Mouse (Mus musculus) C2C12 (cell line): ENCODE measurements around the gene Trappc3. TPM values are rescaled to one million over a fixed set of nuclear protein-coding genes. Genes with fewer than 3 reads are reported as not detected.
A peak's percentile ranks its signal among the peaks of the same experiment; 100 is the strongest.
"Not testable (repeated sequence)": the region's sequence is repeated elsewhere in the genome, so short reads cannot be mapped to it uniquely, and the experiment has no call there.

Experiments used
- H3K27me3 ChIP-seq: one replicate; pipeline ENCODE4 v1.6.1; 2011; ENCODE audit not compliant: control insufficient read depth, insufficient read depth, insufficient read length
- H3K36me3 ChIP-seq: one replicate; pipeline ENCODE4 v1.6.1; 2011; ENCODE audit not compliant: control insufficient read depth, insufficient read depth
- H3K4me3 ChIP-seq: one replicate; pipeline ENCODE4 v1.5.1; 2011; ENCODE audit warnings: mild to moderate bottlenecking, control low read depth; ENCODE audit not compliant: poor library complexity, insufficient read depth, severe bottlenecking
- H3K79me2 ChIP-seq: one replicate; pipeline ENCODE4 v1.6.1; 2011; ENCODE audit not compliant: control insufficient read depth, insufficient read depth
- H3K79me3 ChIP-seq: one replicate; pipeline ENCODE4 v1.6.1; 2011; ENCODE audit warnings: low read depth, control low read depth
- H3ac ChIP-seq: one replicate; pipeline ENCODE3; 2011; ENCODE audit warnings: low read depth; ENCODE audit not compliant: control insufficient read depth, insufficient read length
- CEBPB ChIP-seq: IDR thresholded peaks from one replicate; pipeline ENCODE4 v1.6.1; 2011; ENCODE audit warnings: low read depth, mild to moderate bottlenecking, control low read depth, moderate library complexity
- CTCF ChIP-seq: IDR thresholded peaks from one replicate; pipeline ENCODE4 v1.5.1; 2011; ENCODE audit not compliant: control insufficient read depth, insufficient read depth, insufficient read length
- FOSL1 ChIP-seq: IDR thresholded peaks from one replicate; pipeline ENCODE4 v1.8.0; 2011; ENCODE audit warnings: mild to moderate bottlenecking, low read length; ENCODE audit not compliant: poor library complexity, insufficient read depth, severe bottlenecking
- MAX ChIP-seq: IDR thresholded peaks from one replicate; pipeline ENCODE4 v1.6.1; 2011; ENCODE audit warnings: mild to moderate bottlenecking, control low read depth
- MYOD1 ChIP-seq: IDR thresholded peaks from one replicate; pipeline ENCODE4 v1.6.1; 2011; ENCODE audit warnings: low read depth; ENCODE audit not compliant: control insufficient read depth, insufficient read length
- MYOG ChIP-seq: IDR thresholded peaks from one replicate; pipeline ENCODE4 v1.6.1; 2011; ENCODE audit not compliant: control insufficient read depth, insufficient read length; ENCODE audit errors: extremely low read depth
- USF1 ChIP-seq: IDR thresholded peaks from one replicate; pipeline ENCODE4 v1.6.1; 2011; ENCODE audit warnings: low read depth, mild to moderate bottlenecking, control low read depth, moderate library complexity
- long read RNA-seq, 2 experiments: library from polyadenylated mRNA; unstranded; transcript quantifications; one replicate each; pipeline ENCODE4 v2.0.0; 2019 to 2020
- polyA plus RNA-seq: library from polyadenylated mRNA; unstranded; fragments of >200 nt; fragmentation: generic; extraction: Trizol; gene quantifications from one replicate; pipeline ENCODE4 v1.2.1, GENCODE M21; 2012; ENCODE audit warnings: missing spikeins

The Trappc3 gene
- polyA plus RNA-seq, result 110 TPM
- long read RNA-seq, experiment 1, transcript Trappc3-201 (5 exons, 1,336 nt), result major isoform, 68 of 82 reads
- long read RNA-seq, experiment 1, partial matches to known transcripts, result 8 of 82 reads
- long read RNA-seq, experiment 1, other reads (novel, unspliced or antisense), result 6 of 82 reads
- long read RNA-seq, experiment 2, transcript Trappc3-201 (5 exons, 1,336 nt), result major isoform, 91 of 95 reads
- long read RNA-seq, experiment 2, partial matches to known transcripts, result 0 of 95 reads
- long read RNA-seq, experiment 2, other reads (novel, unspliced or antisense), result 4 of 95 reads

- TF ChIP-seq MYOG (no peak), USF1 (no peak), CTCF (peak; percentile 96), FOSL1 (no peak), MAX (peak; percentile 86)
- Histone ChIP-seq H3K36me3 (peaks cover 3% of the 10 kb centered on the region), H3K4me3 (peak within 1 kb of the TSS; percentile 78)
Measured at GRCm38 (mm10) chr4:126262119-126262807, at the start of gene Trappc3. TSS of gene Trappc3 (plus strand) at chr4:126262325.

GRCm38 (mm10) chr4:126217771-126218170 lies 44.4 kb upstream of the Trappc3 start:
- no peaks in the 10 kb centered on the region for H3K27me3 ChIP-seq
- H3K79me2 ChIP-seq, result no peaks in the 10 kb centered on the region
- H3K79me3 ChIP-seq, result no peaks in the 10 kb centered on the region
- TF ChIP-seq CEBPB (no peak), MYOD1 (no peak)
- H3K36me3 ChIP-seq, result no peaks in the 10 kb centered on the region
- no peak overlapping the region for H3ac ChIP-seq
- no peak overlapping the region for H3K4me3 ChIP-seq

More at GRCm38 (mm10) chr4:126262119-126262807, at the start of gene Trappc3:
- peaks cover 54% of the 10 kb centered on the region for H3K79me2 ChIP-seq
- H3K79me3 ChIP-seq, result peaks cover 25% of the 10 kb centered on the region
- H3K27me3 ChIP-seq, result no peaks in the 10 kb centered on the region
- H3ac ChIP-seq, result peak within 1 kb of the TSS; percentile 95

GRCm38 (mm10) chr4:126219540-126219939 lies 42.6 kb upstream of the Trappc3 start:
- H3K79me2 ChIP-seq, H3K36me3 ChIP-seq, H3K79me3 ChIP-seq, H3ac ChIP-seq, H3K4me3 ChIP-seq, H3K27me3 ChIP-seq: not testable (repeated sequence)

GRCm38 (mm10) chr4:126220045-126220444 lies 42.1 kb upstream of the Trappc3 start:
- Histone ChIP-seq H3K79me3 (no peaks in the 10 kb centered on the region), H3K79me2 (no peaks in the 10 kb centered on the region), H3K36me3 (no peaks in the 10 kb centered on the region), H3K4me3 (no peak overlapping the region), H3ac (no peak overlapping the region), H3K27me3 (no peaks in the 10 kb centered on the region)
- no peak for TF ChIP-seq CEBPB
- no peak for TF ChIP-seq MAX
- TF ChIP-seq MYOD1, result no peak
- TF ChIP-seq MYOG, result no peak
- TF ChIP-seq USF1, result no peak
- no peak for TF ChIP-seq FOSL1
- no peak for TF ChIP-seq CTCF

- no peaks in the 10 kb centered on the region for H3K36me3 ChIP-seq
- no peak overlapping the region for H3ac ChIP-seq
- H3K27me3 ChIP-seq, result no peaks in the 10 kb centered on the region
- H3K79me3 ChIP-seq, result no peaks in the 10 kb centered on the region
- H3K79me2 ChIP-seq, result no peaks in the 10 kb centered on the region
- no peak overlapping the region for H3K4me3 ChIP-seq
- TF ChIP-seq CTCF (no peak), MAX (no peak), MYOG (no peak), CEBPB (no peak), USF1 (no peak), MYOD1 (no peak), FOSL1 (no peak)
Measured at GRCm38 (mm10) chr4:126222631-126223030, 39.5 kb upstream of the Trappc3 start.

- Histone ChIP-seq H3K4me3 (no peak overlapping the region), H3K79me3 (no peaks in the 10 kb centered on the region), H3ac (no peak overlapping the region), H3K27me3 (no peaks in the 10 kb centered on the region), H3K79me2 (no peaks in the 10 kb centered on the region), H3K36me3 (peaks cover 20% of the 10 kb centered on the region)
- TF ChIP-seq MAX, result no peak
- TF ChIP-seq FOSL1, result no peak
- TF ChIP-seq CTCF, result no peak
- no peak for TF ChIP-seq USF1
- no peak for TF ChIP-seq MYOD1
- no peak for TF ChIP-seq MYOG
- TF ChIP-seq CEBPB, result no peak
Measured at GRCm38 (mm10) chr4:126226640-126227039, 35.5 kb upstream of the Trappc3 start.
